Mouse (Mus musculus): ENCODE results near the gene Chmp4b. TPM values are rescaled to one million over a fixed set of nuclear protein-coding genes. Genes with fewer than 3 reads are reported as not detected.

The Chmp4b gene
- total RNA-seq, 1 experiment from 2014 or later: 201 TPM

DNA sequence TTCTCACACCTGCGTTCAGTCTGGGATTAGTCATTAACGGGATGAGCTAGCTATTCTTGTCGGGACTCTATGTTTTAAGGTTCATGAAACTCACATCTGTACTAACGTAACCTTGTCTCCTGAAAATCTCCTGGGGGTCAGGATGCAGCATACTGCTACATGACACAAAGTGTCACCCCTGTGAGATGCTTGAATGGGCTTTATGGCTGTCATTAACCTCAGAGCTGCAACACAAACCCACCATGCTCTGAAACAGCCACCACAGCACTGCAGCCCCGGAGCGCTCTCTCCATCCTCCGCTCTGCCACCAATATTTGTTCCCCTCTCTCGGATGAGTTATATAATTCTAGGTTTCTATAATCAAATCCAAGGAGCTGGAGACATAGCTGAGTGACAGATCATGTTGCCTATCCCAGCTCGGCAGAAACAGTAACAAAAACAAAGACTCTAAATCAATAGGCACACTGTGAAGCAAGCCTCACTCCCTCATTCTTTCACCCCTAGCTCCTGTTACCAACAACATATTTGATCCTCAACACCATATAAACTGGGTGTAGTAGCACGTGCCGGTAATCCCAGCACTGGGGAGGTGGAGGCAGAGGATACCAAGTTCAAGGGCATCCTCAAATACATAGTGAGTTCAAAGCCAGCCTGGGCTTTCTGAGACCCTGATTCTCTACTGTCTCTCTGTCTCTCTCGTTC is 67.5 kb downstream of the Chmp4b start:
- DNase-seq: no peak

DNA sequence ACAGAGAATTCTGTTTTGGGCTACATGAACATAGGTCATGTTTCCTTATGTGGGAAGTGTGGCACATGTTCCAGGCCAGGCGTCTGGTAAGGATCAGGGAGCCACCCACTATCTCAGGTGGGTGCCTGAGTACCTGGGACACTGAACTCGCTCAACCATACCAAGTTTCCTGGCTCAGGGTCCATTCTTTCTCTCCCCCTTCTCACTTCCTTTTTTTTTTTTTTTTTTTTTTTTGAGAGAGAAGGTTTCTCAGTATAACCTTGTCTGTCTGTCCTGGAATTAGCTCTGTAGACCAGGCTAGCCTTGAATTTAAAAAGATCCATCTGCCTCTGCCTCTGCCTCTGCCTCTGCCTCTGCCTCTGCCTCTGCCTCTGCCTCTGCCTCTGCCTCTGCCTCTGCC is 68.8 kb downstream of the Chmp4b start:
- DNase-seq: no peak

DNA sequence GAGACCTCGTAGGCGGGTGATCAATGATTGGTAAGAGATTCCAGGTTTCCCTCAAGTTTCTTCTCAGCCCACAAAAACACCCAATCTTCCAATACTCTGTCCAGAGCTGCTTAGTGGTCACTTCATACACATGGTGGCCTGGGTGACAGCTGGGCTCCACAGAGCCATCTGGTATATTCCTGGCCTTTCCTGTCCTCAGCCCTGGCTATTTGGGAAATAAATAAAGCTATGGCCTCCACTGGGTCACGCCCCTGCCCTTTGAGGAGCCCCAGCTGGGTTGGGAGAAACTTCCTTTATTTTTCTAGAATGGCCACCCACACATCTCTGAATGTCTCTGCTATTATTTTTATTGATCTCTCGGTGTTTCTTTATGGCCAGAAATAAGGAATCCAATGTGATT is 72.0 kb downstream of the Chmp4b start:
- no peak for DNase-seq

DNA sequence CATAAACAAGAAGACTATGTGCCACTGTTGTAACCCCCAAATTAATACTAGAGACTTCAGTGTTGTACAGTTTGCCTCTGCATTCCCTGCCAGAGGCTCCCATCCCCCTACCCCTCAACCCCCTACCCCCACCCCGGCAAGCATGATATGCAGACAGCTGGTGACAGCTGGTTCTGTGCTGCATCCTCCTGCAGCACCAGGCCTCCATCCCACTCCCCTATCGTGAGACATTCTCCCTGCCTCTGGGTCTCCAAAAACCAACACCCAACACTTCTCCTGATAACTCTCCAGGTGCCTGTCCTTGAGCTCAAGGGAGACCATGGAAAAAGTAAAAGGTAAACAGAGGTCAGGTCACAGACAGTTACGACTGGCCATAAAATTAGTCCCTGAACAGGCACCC is 78.2 kb downstream of the Chmp4b start:
- DNase-seq: no peak

DNA sequence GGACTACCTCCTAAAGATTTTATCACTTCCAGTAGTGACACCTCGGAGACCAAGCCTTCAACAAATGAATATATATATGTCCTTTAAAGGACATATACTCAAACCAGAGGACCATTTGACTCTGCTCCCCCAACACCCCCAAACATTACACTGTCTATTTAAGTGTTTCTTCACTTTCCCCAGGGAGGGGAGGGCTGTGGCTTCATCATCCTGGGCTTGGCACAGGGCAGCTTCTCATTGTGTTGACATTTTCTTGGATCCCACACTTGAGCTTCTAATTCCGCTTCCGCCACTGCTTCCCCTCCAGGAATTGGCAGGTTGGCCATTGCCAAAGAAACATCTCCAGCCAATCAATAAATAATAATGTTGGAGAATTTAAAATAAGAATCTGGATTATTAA is 79.3 kb downstream of the Chmp4b start:
- peak; percentile 44 for DNase-seq

DNA sequence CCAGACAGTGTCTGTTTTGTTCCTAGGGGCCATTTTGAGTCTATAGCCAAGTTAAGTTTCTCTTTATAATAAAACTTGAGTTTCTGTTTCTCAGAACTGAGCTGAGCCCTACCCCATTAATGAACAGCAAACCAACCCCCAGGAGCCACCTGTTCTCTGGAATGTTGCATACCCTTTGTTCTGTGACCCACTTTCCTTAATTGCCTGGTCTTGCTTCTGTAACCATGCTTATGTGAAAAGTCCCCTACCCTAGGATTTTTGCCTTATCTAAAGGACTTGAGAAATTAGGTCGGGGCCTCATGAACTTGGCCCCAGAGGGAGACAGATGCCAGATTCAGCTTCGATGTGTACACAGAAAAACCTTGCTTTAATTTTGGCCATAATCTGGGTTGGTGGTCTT is 80.4 kb downstream of the Chmp4b start:
- no peak for DNase-seq

DNA sequence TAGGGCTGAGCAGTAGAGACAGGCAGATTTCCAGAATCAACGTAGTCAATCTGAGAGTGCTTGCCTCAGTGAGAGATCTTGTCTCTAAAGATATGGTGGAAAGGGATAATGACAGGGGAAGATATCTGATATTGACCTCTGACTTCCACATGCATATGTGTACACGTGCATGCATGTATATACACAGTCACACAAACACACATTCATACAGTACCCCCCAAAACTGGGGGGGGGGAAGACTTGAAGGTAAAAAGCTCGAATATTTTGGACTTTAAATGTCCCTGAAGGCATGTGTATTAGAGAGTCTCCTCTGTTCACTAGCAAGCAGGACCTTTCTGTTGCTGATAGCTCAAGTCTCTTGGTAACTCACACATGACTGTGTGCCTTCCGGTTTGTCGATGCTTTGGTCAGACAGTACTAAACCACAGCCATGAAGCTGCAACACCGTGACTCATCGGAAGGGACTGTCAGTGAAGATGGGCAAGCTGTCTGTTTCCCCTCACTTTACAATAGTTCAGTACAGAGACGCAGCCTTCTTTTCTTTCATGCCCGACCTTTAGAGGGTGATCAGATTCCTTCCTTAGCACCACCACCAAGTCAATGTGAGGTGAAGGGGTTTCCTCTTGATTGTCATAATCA is 81.1 kb downstream of the Chmp4b start:
- peak; percentile 50 for DNase-seq

DNA sequence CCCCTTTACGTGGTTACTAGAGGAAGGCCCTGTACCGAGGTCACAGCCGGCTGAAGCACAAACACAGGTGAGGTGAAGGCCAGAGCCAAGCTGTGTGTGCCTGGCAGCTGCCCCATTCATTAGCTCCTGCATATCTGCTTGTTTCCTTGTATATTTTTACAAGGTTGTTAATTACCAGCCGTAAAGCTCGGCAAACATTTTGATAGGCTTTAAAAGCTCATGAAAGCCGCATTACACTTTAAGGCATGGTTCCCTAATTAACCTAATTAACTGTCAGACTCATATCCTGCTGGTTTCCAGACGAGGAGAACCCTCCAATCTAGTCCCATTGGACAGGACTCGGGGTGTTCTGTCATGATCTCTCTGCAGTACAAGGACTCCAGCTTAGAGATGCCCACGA is 83.5 kb downstream of the Chmp4b start:
- no peak for DNase-seq

DNA sequence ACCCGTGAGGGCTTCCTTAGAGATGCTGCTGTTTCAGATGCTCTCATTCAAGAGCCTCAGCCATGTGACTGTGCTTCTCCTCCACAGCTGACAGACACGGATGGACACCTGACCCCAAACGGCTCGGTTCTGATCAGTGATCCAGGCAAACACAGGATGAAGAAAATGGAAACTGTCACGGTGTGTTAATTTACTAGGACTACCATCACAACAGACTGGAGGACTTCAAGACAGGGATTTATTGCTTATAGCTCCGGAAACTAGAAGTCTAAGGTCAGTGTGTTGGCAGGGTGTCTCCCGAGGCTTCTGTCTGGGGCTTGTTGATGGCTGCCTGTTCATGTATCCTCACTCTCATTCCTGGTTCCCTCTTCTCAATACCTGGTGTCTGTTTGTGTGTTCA is 83.9 kb downstream of the Chmp4b start:
- DNase-seq: no peak

DNA sequence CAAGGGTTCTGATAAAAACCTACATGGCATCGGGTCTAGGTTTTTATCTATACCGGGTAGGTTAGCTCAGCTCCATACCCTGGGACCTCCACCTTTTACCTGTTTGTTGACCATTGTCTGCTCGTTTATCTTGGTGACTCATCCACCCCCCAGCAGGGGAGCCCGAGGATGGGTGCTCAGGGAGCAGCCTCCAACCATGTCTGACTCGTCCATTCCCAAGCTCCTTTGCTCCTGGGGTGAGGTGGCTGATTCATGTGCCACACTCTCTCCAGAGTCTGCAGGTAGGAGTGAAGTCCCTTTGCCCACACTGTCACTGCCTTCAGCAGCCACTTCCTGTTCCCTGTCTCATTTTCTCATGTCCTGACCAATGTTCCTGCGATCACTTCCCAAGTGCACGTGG is 84.5 kb downstream of the Chmp4b start:
- no peak for DNase-seq

DNA sequence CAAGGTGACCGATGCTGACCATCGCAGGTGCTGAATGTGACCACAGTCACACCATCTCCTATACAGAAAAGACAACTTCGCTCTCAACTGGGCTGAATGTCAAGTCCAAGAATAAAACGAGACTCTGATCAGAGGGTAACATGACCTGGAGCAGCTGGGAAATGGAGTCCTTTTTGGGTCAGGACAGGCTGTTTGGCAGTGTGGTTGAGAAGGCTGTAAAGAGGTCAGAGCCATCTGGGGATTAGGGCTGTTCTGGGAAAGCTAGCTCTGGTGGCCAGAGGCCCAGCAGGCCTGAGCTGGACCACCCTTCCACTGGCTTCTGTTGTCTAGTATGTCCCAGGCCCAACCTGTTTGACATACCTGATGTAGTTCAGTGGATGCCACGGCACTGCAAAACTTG is 87.1 kb downstream of the Chmp4b start:
- no peak for DNase-seq

DNA sequence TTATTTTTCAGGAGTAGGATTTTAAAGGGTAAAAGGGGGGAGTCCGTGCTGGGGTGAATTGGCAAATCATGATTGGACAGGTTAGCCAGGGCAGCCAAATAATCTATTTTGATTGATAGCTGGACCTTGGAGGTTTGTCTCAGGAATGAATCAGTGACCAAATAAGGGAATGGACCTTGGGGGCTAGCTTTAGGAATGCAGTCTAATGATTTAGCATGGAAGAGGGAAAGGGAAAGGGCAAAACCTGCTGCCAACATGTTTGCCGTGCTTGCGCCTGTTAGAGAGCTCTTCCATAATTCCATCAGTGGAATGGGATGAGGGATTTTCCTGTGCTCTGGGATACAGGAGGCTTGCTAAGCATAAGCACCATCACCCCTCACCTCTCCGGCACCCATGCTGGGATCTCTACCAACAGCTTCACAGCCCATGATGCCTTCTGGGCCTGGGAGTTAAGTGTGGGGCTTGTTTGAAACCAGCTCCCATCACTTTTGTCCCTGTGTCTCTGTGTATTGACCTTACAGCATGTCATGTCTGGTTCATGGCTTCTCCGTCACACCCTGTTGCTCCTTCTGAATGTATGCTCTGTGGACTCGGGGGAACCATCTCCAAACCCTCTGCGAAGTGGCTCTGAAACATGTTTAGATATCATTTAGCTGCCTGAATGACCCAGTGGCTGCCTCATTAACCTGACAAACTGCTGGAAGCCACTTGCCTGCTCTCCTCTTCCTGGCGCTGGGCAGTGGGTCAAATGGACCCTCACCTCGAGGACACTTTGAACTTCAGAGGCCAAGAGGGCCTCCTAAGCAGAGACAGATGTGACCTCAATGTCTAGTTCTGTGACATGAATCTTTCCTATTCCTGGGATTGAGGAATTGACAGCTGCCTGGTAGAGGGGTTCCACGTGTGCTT is 91.7 kb downstream of the Chmp4b start:
- peak; percentile 60 for DNase-seq

DNA sequence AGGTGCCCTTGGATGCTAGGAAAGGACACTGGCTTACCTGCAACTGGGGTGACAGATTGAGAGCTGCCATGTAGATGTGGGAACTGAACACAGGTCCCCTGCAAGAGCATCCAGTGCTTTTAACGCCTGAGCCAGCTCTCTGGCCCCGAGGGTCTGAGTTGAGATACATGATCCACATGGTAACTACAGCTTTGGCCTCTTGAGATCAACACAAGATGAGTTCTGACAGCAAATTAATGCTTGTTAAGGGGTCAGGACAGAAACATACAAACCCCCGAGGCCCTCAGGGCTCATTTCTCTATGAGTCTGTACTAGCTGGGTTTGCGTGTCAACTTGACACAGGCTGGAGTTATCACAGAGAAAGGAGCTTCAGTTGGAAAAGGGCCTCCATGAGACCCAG is 92.4 kb downstream of the Chmp4b start:
- no peak for DNase-seq

Other genes starting within 250 kb of the Chmp4b start
- 27.7 and 32.3 TPM in 2 replicates for gene Snta1, start 243.6 kb upstream of the Chmp4b start, total RNA-seq (2021)
- gene Cbfa2t2, start 215.2 kb upstream of the Chmp4b start, total RNA-seq (2021): 36.1 and 42.5 TPM in 2 replicates
- 0.56 TPM in 1 of 2 replicates, not detected in the other for gene 1700003F12Rik, start 104.6 kb upstream of the Chmp4b start, total RNA-seq (2021)
- gene Actl10, start 99.9 kb upstream of the Chmp4b start, total RNA-seq (2021): not detected in 2 replicates
- gene Necab3, start 92.8 kb upstream of the Chmp4b start, total RNA-seq (2021): 2.3 and 3.9 TPM in 2 replicates
- gene E2f1, start 81.8 kb upstream of the Chmp4b start, total RNA-seq (2021): 12.1 and 12.2 TPM in 2 replicates
- 41.9 and 44.4 TPM in 2 replicates for gene Pxmp4, start 48.0 kb upstream of the Chmp4b start, total RNA-seq (2021)
- gene Zfp341, start 38.4 kb upstream of the Chmp4b start, total RNA-seq (2021): 2.2 and 3.1 TPM in 2 replicates
- gene 4930519P11Rik, start 38.3 kb upstream of the Chmp4b start, total RNA-seq (2021): not detected in 2 replicates
- not detected in 2 replicates for gene Gm14214, start 118.3 kb downstream of the Chmp4b start, total RNA-seq (2021)
- gene Raly, start 139.4 kb downstream of the Chmp4b start, total RNA-seq (2021): 189 and 194 TPM in 2 replicates
- gene a, start 139.7 kb downstream of the Chmp4b start, total RNA-seq (2021): not detected in 2 replicates
- gene Eif2s2, start 241.2 kb downstream of the Chmp4b start, total RNA-seq (2021): 138 and 155 TPM in 2 replicates

All from adrenal gland, postnatal 14 days (tissue).